Mouse (Mus musculus) retina, postnatal 1 day (tissue): ENCODE measurements around the gene Atp4b.
"Not testable (repeated sequence)": the region's sequence is repeated elsewhere in the genome, so short reads cannot be mapped to it uniquely, and the experiment has no call there.

Experiments used
- DNase-seq: peaks from one replicate; pipeline ENCODE4 v3.0.0-alpha.2; 2012

The Atp4b gene

GRCm38 (mm10) chr8:13381630-13382029 is 15.0 kb downstream of the Atp4b start:
- no peak for DNase-seq

GRCm38 (mm10) chr8:13373151-13373662 is 23.4 kb downstream of the Atp4b start:
- no peak for DNase-seq

GRCm38 (mm10) chr8:13361865-13362264 is 34.8 kb downstream of the Atp4b start:
- peak; percentile 9 for DNase-seq

- no peak for DNase-seq
These were observed 36.4 kb downstream of the Atp4b start for GRCm38 (mm10) chr8:13360213-13360612.

- no peak for DNase-seq
These were observed 39.9 kb downstream of the Atp4b start for GRCm38 (mm10) chr8:13356681-13357080.

GRCm38 (mm10) chr8:13356221-13356620 is 40.4 kb downstream of the Atp4b start:
- DNase-seq, result no peak

GRCm38 (mm10) chr8:13353883-13354282 is 42.7 kb downstream of the Atp4b start:
- no peak for DNase-seq

- no peak for DNase-seq
These were observed 43.3 kb downstream of the Atp4b start for GRCm38 (mm10) chr8:13353155-13353833.

- no peak for DNase-seq
These were observed 44.0 kb downstream of the Atp4b start for GRCm38 (mm10) chr8:13352601-13353000.

- no peak for DNase-seq
These were observed 45.0 kb downstream of the Atp4b start for GRCm38 (mm10) chr8:13351593-13351992.

- DNase-seq, result no peak
These were observed 46.6 kb downstream of the Atp4b start for GRCm38 (mm10) chr8:13350052-13350451.

- no peak for DNase-seq
These were observed 53.5 kb downstream of the Atp4b start for GRCm38 (mm10) chr8:13343134-13343533.

- no peak for DNase-seq
These were observed 54.3 kb downstream of the Atp4b start for GRCm38 (mm10) chr8:13342340-13342739.

GRCm38 (mm10) chr8:13340650-13341049 is 56.0 kb downstream of the Atp4b start:
- no peak for DNase-seq

- DNase-seq, result peak; percentile 30
These were observed 57.0 kb downstream of the Atp4b start for GRCm38 (mm10) chr8:13339646-13339990.

- no peak for DNase-seq
These were observed 57.6 kb downstream of the Atp4b start for GRCm38 (mm10) chr8:13338901-13339645.

GRCm38 (mm10) chr8:13338255-13338860 is 58.3 kb downstream of the Atp4b start, which contains the start of gene Tfdp1:
Tfdp1 (plus strand) TSS chr8:13338751.
- DNase-seq, result peak; percentile 95

- no peak for DNase-seq
These were observed 58.9 kb downstream of the Atp4b start for GRCm38 (mm10) chr8:13337678-13338077.

GRCm38 (mm10) chr8:13337245-13337644 is 59.4 kb downstream of the Atp4b start:
- DNase-seq, result not testable (repeated sequence)
